Mouse (Mus musculus) right cerebral cortex, adult 18-20 months (tissue): ENCODE data around the gene Gm13290.
"Not testable (repeated sequence)": the region's sequence is repeated elsewhere in the genome, so short reads cannot be mapped to it uniquely, and the experiment has no call there.

Experiments used
- DNase-seq: peaks from one replicate; pipeline ENCODE4 v3.0.0; 2022; ENCODE audit warnings: mixed read lengths

Gm13290 gene

DNA sequence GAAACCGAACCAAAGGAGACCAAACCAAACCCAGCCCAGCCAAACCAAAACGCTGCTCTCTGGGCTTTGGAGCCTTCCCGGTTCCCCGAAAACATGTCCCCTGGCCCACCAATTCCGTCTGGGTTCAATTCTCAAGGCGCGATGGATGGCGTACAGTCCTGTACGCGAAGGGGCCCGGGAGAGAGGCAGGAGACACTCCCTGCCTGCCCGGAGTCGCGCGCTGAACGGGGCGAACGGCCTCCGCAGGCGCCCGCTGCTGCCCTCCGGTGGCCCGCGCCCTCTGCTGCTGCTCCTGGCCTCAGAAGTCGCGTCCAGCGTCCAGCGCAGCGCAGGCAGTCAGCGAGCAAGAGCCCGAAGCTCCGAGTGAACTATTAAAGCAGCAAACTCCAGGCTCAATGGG, at the start of gene Gm13290:
Gene Gm13290 (plus strand): TSS at position 301 of the 400 bp plus-strand sequence.
- not testable (repeated sequence) for DNase-seq

DNA sequence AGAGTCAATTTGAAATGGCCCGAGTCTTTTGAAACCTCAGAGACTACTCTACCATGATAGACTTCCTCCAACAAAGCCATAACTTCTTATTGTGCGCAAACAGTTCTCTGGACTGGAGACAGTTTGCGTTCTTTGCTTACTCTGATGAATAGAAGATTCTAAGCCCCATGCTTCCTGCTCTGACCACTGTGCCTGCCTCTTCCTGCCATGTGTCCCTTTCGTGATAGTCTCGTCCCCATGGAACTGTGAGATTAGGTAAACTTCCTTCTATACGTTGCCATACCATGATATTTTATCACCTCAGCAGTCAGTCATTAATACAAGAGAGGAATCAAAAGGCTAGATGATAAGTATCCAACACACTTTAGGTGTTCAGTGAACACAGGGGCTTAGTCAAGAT, 46.9 kb upstream of the Gm13290 start:
- no peak for DNase-seq

GRCm38 (mm10) chr4:88727324-88727723, 46.3 kb upstream of the Gm13290 start:
- no peak for DNase-seq

DNA sequence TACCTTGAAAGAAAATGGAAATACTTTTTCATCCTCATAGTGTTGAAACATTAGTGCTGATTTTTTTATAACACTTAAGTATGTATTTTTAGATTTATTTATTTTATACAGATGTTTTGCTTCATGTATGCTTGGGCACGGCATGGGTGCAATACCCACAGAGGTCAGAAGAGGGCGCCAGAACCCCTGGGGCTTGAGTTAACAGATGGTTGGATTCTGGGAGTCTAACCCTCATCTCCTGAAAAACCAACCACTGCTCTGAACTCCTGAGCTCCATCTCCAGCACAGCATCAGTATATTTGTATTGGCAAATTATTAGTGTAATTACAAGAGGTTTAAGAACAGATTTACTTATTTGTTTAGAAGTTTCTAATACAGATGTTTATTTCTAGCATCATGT, 35.2 kb upstream of the Gm13290 start:
- DNase-seq, result peak; percentile 28

DNA sequence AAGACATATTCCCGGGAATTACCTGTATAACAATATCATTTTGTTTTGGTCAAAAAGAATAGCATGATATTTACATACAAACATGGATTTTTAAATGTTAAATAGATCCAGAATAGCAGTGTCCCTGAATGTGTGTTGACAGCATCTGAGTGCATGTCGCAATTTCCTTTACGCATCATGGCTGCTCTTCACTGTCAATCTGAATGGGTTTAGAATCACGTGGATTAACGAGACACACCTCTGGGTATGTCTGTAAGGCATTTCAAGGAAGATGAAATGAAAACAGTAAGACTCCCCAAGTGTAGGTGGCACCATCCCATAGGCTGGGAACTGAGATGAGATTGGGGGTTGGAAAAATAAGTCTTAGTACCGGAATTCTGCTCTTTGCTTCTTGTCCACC, 34.6 kb upstream of the Gm13290 start:
- no peak for DNase-seq

- no peak for DNase-seq
Observed at GRCm38 (mm10) chr4:88741426-88741825, 32.2 kb upstream of the Gm13290 start.

DNA sequence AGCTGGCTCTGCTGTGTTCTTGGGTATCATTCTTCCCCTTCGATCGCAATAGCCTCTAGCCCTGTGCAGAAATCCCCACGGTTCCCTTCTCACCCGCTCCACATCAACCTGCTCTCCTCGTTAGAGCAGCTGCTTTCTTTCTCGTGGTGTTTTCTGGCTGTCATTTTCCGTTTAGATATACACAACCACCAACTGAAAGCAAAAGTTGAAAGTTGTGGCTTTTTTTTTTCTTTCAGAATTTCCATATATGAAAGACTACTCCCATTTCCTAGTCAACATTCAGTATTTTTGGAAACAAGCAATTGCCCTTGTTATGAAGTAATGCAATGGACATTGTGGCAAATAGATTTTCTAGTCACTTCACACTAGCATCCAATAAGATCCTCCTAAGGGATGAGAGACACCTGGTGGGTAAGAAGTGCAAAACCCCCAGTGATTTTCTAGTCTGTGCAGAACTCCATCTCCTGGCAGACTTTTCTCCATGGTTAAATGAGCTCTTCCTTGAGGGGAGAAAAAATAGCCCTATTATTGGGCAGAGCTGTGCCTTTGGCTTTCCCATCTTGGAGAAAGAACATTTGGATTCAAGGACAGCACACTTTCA, 30.8 kb upstream of the Gm13290 start:
- no peak for DNase-seq

GRCm38 (mm10) chr4:88744207-88744606, 29.4 kb upstream of the Gm13290 start:
- DNase-seq, result no peak

DNA sequence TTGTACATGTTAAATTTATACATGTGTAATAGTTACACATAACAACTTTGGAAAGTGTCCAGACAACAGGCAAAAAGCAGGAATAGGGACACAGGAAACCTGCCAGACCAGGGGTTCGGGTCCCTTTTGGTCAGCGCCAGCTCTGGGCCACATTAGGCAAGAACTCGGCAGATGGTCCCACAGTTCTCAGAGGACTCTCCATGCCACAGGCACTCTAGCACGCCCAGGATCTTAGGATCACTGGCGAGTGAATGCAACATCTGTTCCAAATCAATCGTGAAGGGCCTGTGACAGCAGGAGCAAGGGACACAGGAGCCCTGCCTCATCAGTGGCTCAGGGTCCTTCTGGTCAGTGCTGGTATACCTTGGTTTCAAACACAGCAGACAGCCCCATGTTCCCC, 23.7 kb upstream of the Gm13290 start:
- DNase-seq, result no peak

- peak; percentile 73 for DNase-seq
Observed at GRCm38 (mm10) chr4:88754818-88755340, 18.8 kb upstream of the Gm13290 start, which contains the start of gene Gm13271. TSS of gene Gm13271 (plus strand) at chr4:88754868.

DNA sequence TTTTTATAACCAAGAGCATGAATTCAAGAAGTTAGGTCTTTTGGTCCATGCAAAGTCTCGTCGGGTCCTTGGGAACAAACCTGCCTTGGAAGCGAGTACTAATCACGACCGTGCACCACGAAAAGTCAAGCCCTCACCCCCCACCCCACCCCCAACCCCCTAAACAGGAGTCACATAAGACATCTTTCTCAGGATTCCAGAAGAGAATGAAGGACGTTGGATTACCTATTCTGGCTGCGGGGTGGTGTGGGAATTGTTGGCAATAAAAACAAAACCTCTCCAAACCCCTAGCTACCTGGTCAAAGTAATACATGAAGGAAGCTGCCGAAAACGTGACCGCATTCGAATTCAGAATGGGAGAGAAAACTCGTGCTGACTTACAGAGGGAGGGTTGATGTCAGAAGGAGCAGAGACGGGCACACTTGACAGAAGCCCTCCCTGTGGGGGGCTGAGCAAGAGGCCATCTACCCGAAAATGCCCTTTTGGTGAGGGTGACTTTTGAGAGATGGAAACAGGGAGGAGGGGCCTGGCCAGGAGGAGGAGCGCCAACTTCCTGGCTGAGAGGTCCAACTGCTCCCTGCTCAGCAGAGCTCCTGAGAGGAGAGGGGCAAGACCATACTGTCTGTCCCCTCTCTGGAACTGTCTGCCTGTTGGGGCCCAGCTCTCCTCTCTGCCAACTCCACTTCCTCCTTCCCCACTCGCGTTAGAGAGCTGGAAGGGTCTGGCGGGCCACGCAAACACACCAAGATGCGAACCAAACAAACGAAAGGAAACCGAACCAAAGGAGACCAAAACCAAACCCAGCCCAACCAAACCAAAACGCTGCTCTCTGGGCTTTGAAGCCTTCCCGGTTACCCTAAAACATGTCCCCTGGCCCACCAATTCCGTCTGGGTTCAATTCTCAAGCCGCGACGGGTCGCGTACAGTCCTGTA, 16.8 kb upstream of the Gm13290 start:
- not testable (repeated sequence) for DNase-seq

DNA sequence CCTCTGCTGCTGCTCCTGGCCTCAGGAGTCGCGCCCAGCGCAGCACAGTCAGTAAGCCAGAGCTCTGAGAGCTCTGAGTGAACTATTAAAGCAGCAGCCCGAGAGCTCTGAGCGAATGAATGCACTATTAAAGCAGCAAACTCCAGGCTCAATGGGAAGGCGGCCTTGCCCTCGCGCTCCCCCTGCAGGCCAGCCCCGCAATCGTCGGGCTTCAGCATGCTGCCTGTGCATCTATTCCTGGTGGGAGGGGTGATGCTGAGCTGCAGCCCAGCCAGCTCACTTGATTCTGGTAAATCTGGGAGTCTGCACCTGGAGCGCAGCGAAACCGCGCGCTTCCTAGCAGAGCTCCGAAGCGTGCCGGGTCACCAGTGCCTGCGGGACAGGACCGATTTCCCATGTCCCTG, 16.0 kb upstream of the Gm13290 start:
- DNase-seq, result peak; percentile 88

DNA sequence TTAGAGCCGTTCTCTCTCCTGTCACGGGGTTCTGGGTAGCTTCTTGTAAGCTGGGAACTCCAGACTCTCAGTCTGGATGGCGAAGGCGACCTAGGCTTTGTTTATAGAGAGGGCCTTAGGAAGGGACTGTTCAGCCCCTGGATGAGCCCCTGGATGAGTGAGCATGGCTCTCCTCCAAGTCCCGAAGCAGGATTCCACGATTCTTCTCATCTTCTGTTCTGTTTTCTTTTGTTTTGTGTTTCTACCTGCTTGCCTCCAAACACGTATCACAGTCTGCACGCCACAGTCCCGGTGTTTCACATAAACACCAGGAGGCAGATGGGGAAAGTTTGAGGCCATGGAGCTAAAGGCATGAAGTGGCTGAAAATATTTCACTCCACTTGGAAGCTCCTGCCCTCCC, 14.9 kb upstream of the Gm13290 start:
- DNase-seq, result not testable (repeated sequence)

- DNase-seq, result peak; percentile 10
Observed at GRCm38 (mm10) chr4:88759610-88760268, 13.9 kb upstream of the Gm13290 start, which contains the start of gene Gm13283. TSS of gene Gm13283 (plus strand) at chr4:88760119.

DNA sequence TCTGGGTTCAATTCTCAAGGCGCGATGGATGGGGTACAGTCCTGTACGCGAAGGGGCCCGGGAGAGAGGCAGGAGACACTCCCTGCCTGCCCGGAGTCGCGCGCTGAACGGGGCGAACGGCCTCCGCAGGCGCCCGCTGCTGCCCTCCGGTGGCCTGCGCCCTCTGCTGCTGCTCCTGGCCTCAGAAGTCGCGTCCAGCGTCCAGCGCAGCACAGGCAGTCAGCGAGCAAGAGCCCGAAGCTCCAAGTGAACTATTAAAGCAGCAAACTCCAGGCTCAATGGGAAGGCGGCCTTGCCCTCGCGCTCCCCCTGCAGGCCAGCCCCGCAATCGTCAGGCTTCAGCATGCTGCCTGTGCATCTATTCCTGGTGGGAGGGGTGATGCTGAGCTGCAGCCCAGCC, 13.2 kb upstream of the Gm13290 start:
- DNase-seq, result peak; percentile 46

DNA sequence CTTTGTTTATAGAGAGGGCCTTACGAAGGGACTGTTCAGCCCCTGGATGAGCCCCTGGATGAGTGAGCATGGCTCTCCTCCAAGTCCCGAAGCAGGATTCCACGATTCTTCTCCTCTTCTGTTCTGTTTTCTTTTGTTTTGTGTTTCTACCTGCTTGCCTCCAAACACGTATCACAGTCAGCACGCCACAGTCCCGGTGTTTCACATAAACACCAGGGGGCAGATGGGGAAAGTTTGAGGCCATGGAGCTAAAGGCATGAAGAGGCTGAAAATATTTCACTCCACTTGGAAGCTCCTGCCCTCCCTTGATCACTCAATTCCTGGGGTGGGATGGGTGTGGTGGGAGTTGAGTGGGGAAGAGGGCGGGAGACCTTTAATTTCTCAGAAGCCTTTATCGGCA, 11.9 kb upstream of the Gm13290 start:
- peak; percentile 63 for DNase-seq

- not testable (repeated sequence) for DNase-seq
Observed at GRCm38 (mm10) chr4:88762341-88762740, 11.3 kb upstream of the Gm13290 start.

- peak; percentile 9 for DNase-seq
Observed at GRCm38 (mm10) chr4:88763384-88764018, 10.1 kb upstream of the Gm13290 start.

GRCm38 (mm10) chr4:88776622-88777021, 3.0 kb downstream of the Gm13290 start, which contains the start of gene Gm13289:
TSS of gene Gm13289 (plus strand) at chr4:88776922.
- DNase-seq, result not testable (repeated sequence)

GRCm38 (mm10) chr4:88779550-88779949, 5.9 kb downstream of the Gm13290 start, which contains the start of gene Gm13272:
TSS of gene Gm13272 (plus strand) at chr4:88779850.
- not testable (repeated sequence) for DNase-seq

GRCm38 (mm10) chr4:88780320-88780719, 6.7 kb downstream of the Gm13290 start:
- DNase-seq, result not testable (repeated sequence)

GRCm38 (mm10) chr4:88781831-88782230, 8.2 kb downstream of the Gm13290 start, which contains the start of gene Ifnz:
TSS of gene Ifnz (plus strand) at chr4:88782131.
- not testable (repeated sequence) for DNase-seq
